Mouse (Mus musculus) right cerebral cortex, postnatal 10 days (tissue): Measurements from ENCODE around the gene Cflar.
A peak's percentile ranks its signal among the peaks of the same experiment; 100 is the strongest.
"Not testable (repeated sequence)": the region's sequence is repeated elsewhere in the genome, so short reads cannot be mapped to it uniquely, and the experiment has no call there.

Experiments
- DNase-seq, 2 experiments: peaks; one replicate each; pipeline ENCODE4 v3.0.0; 2021; ENCODE audit warnings: low spot score in 2 of 2

The Cflar gene

GRCm38 (mm10) chr1:58773905-58774304 is 62.6 kb downstream of the Cflar start:
- DNase-seq: no peak

DNA sequence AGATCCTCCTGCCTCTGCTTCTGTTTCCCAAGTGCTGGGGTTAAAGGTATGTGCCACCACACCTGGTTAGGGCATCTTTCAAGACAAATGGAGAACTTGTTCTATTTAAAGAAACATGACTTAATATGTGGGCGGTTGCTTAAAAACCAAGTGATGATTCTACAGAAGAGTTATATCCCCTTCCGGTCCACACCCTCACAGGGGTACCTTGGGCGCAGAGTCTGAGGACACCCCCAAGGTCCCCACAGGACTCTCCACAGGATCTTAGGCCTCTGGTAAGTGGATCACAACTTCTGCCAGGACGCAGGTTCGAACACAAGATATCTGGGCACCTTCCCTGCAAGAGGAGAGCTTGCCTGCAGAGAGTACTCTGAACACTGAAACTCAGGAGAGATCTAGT is 64.1 kb downstream of the Cflar start:
- no peak for DNase-seq

DNA sequence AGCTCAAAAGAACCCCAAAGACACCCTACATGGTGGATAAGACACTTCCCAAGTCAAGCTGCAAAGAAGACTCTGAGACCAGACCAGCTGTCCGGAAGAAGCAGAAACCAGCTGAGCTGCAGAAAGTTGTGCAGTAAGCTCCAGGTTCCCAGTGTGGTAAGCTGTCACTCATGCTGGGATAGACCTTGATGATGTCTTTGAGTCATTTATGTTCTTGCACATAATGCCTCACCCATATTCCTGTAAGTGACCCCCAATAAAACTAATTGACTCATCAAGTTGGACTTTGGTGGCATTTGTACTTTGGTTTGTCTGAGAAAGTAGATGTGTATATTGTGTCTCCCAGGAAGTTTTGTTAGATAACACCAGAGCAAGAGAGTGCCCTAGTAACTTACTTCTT is 66.3 kb downstream of the Cflar start:
- no peak for DNase-seq

DNA sequence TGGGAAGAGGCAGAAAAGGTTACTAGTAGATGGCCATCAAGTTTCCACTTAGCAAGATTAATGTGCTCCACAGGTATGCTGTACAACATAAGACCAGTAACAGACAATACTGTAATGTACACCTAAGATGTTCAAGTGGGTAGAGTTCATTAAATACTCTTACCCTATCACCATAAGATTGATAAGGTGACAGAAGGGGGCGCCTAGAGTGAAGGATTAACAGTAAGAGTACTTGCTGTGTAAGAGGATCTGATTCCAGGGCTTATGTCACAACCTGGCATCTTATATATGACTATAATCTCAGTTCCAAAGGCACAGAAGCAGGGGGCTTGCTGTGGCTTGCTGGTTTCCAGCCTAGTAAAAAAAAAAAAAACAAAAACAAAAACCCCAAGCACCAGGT is 66.9 kb downstream of the Cflar start:
- DNase-seq: no peak

DNA sequence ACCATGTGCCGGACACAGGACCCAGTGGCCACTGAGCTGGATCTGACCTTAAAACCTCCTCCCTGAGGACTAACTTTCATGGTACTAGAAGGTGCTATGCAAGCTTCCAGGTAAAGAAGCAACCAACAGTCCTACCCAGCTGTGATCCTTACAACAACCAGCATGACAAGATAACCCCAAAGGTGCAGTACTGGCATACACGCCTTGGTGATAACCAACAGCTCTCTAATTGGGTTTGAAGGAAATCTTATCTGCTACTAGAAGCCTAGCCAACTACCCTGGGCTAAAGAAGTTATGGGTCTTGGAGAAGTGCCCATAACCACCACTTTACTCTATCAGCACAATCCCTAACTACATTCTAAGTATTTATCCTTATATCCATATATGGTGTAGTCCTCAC is 75.0 kb downstream of the Cflar start:
- no peak for DNase-seq

GRCm38 (mm10) chr1:58788410-58788809 is 77.1 kb downstream of the Cflar start:
- DNase-seq: no peak

DNA sequence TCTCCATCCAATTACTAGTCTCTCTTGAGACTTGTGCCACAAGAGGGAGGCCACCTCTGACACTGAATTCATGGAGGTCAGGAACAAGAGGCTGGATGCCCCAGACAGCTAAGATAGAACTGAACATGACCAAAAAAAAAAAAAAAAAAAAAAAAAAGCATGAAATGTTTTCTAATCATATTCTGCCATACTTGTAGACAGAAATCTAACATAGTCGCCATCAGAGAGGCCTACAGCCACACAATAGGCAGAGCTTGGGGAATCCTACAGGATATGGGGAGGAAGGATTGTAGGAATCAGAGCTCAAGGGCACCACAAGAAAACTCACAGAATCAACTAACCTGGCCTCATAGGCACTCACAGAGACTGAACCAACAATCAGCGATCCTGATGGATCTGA is 83.4 kb downstream of the Cflar start:
- DNase-seq: no peak

DNA sequence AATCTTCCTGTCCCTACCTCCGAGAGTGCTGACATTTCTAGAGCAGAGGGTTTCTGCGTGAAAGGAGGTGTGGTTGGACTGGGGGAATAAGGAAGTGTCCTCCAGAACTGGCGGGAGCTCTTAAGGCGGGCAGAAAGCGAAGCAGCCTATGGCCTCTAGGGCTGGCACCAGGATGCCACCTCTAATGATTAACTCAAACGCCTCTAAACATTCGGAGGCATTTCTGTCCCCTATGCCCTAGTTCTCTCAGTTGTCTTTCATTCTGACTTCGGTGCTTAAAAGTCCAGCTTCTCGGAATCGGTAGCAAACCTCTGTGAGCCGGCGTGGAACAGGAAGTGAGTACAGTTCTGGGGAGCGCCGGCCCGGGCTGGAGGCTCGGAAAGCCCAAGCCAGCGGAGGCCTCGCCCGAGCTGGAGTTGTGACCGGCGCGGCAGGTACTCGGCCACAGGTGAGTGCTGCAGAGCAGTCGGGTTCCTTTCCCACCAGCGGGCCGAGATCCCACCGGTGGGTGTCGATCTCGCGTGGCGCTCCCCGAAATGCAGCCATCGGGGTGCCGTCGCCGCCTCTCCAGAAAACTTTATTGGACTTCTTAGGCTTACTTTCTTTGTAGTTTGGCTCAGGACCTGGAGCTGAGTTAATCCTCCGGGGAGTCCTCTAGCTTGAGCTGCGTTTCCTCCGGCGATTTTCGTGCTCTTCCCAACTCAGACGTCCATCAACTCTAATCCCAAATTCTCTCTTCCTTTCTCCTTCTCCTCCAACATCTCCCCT is 84.2 kb downstream of the Cflar start, which contains the start of gene Casp8:
Gene Casp8, plus strand, starts transcription at position 84 of the 768 bp plus-strand sequence.
- no peak for DNase-seq

GRCm38 (mm10) chr1:58796059-58796363 is 84.7 kb downstream of the Cflar start:
- no peak for DNase-seq

DNA sequence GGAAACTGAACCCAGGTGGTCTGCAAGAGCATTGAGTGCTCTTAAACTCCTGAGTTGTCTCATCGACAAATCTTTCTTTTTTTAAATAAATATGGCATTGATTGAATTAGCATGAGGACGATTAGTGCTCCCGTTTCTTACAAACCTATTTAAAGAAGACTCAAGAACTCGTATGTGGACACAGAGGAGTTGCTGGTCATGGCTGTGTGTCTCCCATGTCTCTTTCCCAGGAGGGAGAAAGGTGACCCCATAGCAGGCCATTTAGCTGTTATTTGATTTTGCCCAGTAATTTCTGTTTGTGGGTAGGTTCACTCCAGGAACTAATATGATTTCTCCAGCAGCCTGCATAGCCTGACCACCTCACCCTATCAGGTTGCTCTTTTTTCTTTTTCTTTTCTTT is 85.5 kb downstream of the Cflar start:
- DNase-seq: no peak

DNA sequence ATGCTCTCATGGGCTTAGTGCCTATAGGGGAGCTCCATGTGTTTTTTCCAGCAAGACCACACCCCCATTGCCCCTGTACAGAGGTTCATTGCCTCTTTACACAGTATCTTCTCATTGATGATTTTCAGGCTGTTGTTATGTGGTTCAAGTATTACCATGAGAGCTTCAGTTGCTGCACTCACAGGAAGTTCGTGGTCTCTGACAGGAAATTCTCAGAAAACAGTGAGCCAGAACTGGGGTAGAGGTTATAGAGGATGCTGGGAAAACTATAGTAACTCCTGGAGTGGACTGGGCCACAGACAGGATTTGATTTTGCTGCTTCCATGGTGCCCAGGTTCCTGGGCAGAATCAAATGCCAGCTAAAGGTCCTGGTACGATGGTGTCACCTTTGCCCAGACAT is 86.1 kb downstream of the Cflar start:
- DNase-seq: no peak

- DNase-seq: no peak
Measured at GRCm38 (mm10) chr1:58798911-58799310, 87.6 kb downstream of the Cflar start.

- DNase-seq: not testable (repeated sequence)
Measured at GRCm38 (mm10) chr1:58800644-58801043, 89.3 kb downstream of the Cflar start.

- no peak for DNase-seq
Measured at GRCm38 (mm10) chr1:58801558-58802285, 90.4 kb downstream of the Cflar start.

DNA sequence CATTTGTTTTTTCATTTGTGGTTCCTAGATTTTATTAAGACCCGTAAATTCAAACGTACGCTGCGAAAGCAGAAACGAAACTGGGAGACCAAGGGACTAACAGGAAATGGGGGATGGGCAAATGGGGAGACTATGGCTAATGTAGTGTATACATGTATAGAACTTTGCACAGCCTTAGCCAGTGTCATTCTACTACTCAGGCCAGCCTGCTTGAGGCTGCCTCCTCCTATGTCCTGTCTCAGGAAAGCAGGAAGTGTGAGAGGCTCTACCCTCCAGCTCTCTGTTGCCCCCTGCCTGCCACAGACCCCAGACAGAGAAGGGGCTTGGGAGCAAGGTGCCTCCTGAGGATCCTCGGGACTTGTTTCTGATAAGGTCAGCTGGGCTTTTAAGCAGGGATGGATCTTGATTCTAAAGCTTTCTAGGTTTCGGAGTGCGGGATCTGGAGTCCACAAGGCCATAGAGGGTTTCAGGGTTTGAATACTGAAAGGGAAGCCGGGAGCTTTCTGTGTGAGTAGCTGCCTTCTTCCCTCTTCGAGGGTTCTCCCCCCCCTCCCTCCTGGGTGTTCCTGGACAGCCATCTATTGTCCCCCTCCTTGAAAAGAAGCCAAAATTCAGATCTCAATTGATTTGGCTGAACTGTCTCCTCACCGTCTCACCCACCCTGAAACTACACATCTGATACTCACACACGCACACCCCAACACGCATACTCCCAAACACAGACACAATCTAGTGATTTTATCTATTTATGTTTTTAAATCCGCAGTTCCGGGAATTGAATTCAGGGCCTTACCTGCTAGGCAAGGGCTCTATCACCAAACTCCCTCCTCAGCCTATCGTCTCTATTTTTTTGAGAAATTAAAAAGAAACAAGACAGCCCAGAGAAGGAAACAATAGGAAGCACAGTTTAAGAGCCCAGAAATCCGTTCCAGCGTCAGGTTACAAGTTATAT is 91.3 kb downstream of the Cflar start:
- DNase-seq: peak; percentile 37 to 46

DNA sequence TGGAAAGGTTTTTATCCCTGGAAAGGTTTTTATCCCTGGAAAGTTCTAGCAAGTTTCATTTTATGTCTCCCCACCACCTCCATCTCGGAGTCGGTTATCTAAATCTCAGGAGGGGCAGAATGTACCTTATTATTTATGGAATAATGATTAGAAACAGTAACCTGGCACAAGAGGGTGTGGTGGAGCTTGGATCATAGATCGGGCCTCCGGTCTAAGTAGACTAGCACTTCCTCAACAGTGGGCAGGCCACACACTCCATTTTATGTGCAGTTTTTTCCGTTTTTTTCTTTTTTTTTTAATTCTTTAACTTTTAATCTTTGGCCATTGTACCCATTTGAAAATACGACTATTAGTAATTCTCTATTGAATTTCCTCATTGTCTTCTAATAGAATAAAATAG is 92.2 kb downstream of the Cflar start:
- no peak for DNase-seq

GRCm38 (mm10) chr1:58806651-58807050 is 95.3 kb downstream of the Cflar start:
- no peak for DNase-seq
